Mouse (Mus musculus): ENCODE data around the gene Tlr5. TPM values are rescaled to one million over a fixed set of nuclear protein-coding genes. Genes with fewer than 3 reads are reported as not detected.

Tlr5 gene
- 0.49 and 0.56 TPM in 2 replicates for polyA plus RNA-seq (2012; rRNA removed)

DNA sequence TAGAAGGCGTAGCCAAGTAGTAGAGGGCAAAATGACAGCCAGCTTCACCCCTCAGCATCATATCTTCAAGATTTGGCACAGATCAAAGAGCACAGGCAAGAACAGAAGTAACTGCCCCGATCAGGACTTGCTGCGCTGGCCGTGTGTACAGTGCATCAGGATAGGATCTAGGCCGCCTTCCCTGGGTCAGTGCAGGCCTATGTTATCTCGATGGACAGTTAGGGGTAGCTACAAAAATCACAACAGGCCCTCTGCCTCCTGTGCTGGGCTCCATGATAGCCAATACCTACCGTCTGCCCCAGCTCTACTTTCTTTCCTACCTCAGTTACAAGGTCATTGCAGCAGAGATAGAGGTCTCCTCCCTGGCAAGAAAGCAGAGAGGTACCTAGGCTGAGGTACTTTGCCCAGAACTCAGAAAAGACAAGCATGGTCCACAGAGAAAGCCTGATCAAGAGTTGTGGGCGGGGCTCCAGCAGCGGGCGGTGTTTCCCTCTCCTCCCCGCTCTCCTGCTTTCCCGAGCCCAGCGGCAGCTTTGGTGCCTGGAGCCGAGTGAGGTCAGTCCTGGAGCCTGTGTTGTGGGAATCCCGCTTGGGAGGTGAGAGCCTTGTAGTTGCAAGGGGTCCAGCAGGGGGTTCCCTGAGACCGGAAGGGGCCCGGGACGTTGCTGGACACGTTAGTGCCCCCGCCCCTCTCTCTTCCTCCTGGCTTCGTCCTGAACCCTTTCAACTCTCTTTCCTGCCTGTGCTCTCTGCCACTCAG is at the start of gene Tlr5:
Gene Tlr5 (plus strand): TSS at position 502 of the 760 bp plus-strand sequence.

Other genes starting within 250 kb of the Tlr5 start
- gene Ccdc185, start 205.6 kb upstream of the Tlr5 start, polyA plus RNA-seq (2012; rRNA removed), result not detected in 2 replicates
- 57.0 and 57.6 TPM in 2 replicates for gene Susd4, start 190.9 kb upstream of the Tlr5 start, polyA plus RNA-seq (2012; rRNA removed)

All from central nervous system, embryonic 18 days (tissue).